Mouse (Mus musculus) CH12.LX (cell line): Measurements from ENCODE around the gene Hamp2. TPM values are rescaled to one million over a fixed set of nuclear protein-coding genes. Genes with fewer than 3 reads are reported as not detected.
"Not testable (repeated sequence)": the region's sequence is repeated elsewhere in the genome, so short reads cannot be mapped to it uniquely, and the experiment has no call there.

ENCODE experiments used
- DNase-seq: peaks from one replicate; pipeline ENCODE4 v3.0.0-alpha.2; 2013; ENCODE audit errors: extremely low read depth
- H3K27ac ChIP-seq: 2 replicates; pipeline ENCODE4 v1.5.1; 2012; ENCODE audit warnings: low read depth, mild to moderate bottlenecking, control low read depth, moderate library complexity; ENCODE audit not compliant: insufficient read depth
- H3K27me3 ChIP-seq: replicated peaks from 2 replicates; pipeline ENCODE3; 2012; ENCODE audit warnings: inconsistent platforms
- H3K36me3 ChIP-seq, 2 experiments: replicated peaks in 1 of 2; 2 replicates each; pipeline versions ENCODE3 to v1.6.1; 2012; ENCODE audit warnings: inconsistent platforms in 1 of 2, low read length in 1 of 2, mild to moderate bottlenecking in 1 of 2, mixed read lengths in 1 of 2, moderate library complexity in 1 of 2; ENCODE audit not compliant: control insufficient read depth in 1 of 2, insufficient read depth in 1 of 2
- H3K4me1 ChIP-seq, 2 experiments: 2 replicates each; pipeline ENCODE4 v1.6.1; 2012; ENCODE audit warnings: inconsistent platforms in 1 of 2, moderate library complexity in 1 of 2; ENCODE audit not compliant: insufficient read depth in 2 of 2, control insufficient read depth in 1 of 2
- H3K4me2 ChIP-seq: 2 replicates; pipeline ENCODE4 v1.6.1; 2012; ENCODE audit warnings: low read depth, mild to moderate bottlenecking, control low read depth; ENCODE audit not compliant: poor library complexity, insufficient read depth, severe bottlenecking
- H3K4me3 ChIP-seq, 3 experiments: fragments of 150-350 bp in 1 of 3; sonication (generic) in 1 of 3; replicated peaks in 1 of 3; 2 replicates each; pipeline versions ENCODE3 to v1.5.1; 2011 to 2012; ENCODE audit warnings: low read depth in 2 of 3, low read length in 2 of 3, mild to moderate bottlenecking in 2 of 3, moderate library complexity in 2 of 3, control low read depth in 1 of 3, improper control_type of control experiment in 1 of 3, inconsistent platforms in 1 of 3, mixed read lengths in 1 of 3; ENCODE audit not compliant: poor library complexity in 1 of 3
- H3K79me2 ChIP-seq: replicated peaks from 2 replicates; pipeline ENCODE4 v1.6.1; 2012; ENCODE audit warnings: mild to moderate bottlenecking, moderate library complexity; ENCODE audit not compliant: control insufficient read depth, poor library complexity, insufficient read depth, severe bottlenecking; ENCODE audit errors: extremely low read depth
- H3K9ac ChIP-seq: 2 replicates; pipeline ENCODE4 v1.6.1; 2012; ENCODE audit warnings: low read depth, mild to moderate bottlenecking, control low read depth, moderate library complexity; ENCODE audit not compliant: insufficient read depth
- H3K9me3 ChIP-seq: replicated peaks from 2 replicates; pipeline ENCODE3; 2012; ENCODE audit warnings: low read length, inconsistent platforms, mixed read lengths
- E2F4 ChIP-seq: IDR thresholded peaks from 2 replicates; pipeline ENCODE4 v1.6.1; 2011; ENCODE audit warnings: low read depth, low read length, improper control_type of control experiment; ENCODE audit not compliant: insufficient replicate concordance
- EP300 ChIP-seq: IDR thresholded peaks from 2 replicates; pipeline ENCODE4 v1.6.1; 2011; ENCODE audit warnings: low read length, improper control_type of control experiment
- ETS1 ChIP-seq: conservative IDR thresholded peaks from 2 replicates; pipeline ENCODE4 v1.6.1; 2012; ENCODE audit warnings: low read depth, mild to moderate bottlenecking, inconsistent platforms, low read length, improper control_type of control experiment, moderate library complexity
- IRF4 ChIP-seq: IDR thresholded peaks from 2 replicates; pipeline ENCODE4 v1.6.1; 2014; ENCODE audit warnings: low read depth, mild to moderate bottlenecking, inconsistent platforms, low read length, improper control_type of control experiment
- JUN ChIP-seq: IDR thresholded peaks from 2 replicates; pipeline ENCODE4 v1.6.1; 2011; ENCODE audit warnings: low read depth, mild to moderate bottlenecking, low read length, improper control_type of control experiment, moderate library complexity; ENCODE audit not compliant: insufficient read depth
- MAFK ChIP-seq: IDR thresholded peaks from 2 replicates; pipeline ENCODE4 v1.6.1; 2011; ENCODE audit warnings: low read length, improper control_type of control experiment; ENCODE audit not compliant: insufficient replicate concordance
- MAX ChIP-seq: IDR thresholded peaks from 2 replicates; pipeline ENCODE4 v1.6.1; 2011; ENCODE audit warnings: low read length, improper control_type of control experiment
- MAZ ChIP-seq: IDR thresholded peaks from 2 replicates; pipeline ENCODE4 v1.6.1; 2012; ENCODE audit warnings: low read depth, mild to moderate bottlenecking, inconsistent platforms, low read length, improper control_type of control experiment, moderate library complexity
- NELFE ChIP-seq: IDR thresholded peaks from 2 replicates; pipeline ENCODE4 v1.6.1; 2011; ENCODE audit warnings: low read depth, low read length, improper control_type of control experiment
- PAX5 ChIP-seq: IDR thresholded peaks from 2 replicates; pipeline ENCODE4 v1.6.1; 2012; ENCODE audit warnings: low read length, inconsistent platforms, mixed read lengths
- POLR2AphosphoS2 ChIP-seq: IDR thresholded peaks from 2 replicates; pipeline ENCODE4 v1.6.1; 2011; ENCODE audit warnings: low read depth, low read length, improper control_type of control experiment
- RAD21 ChIP-seq: IDR thresholded peaks from 2 replicates; pipeline ENCODE4 v1.6.1; 2011; ENCODE audit warnings: low read depth, mild to moderate bottlenecking, low read length, improper control_type of control experiment, moderate library complexity
- SIN3A ChIP-seq: IDR thresholded peaks from 2 replicates; pipeline ENCODE4 v1.6.1; 2012; ENCODE audit warnings: low read length, improper control_type of control experiment, inconsistent platforms
- TBP ChIP-seq: conservative IDR thresholded peaks from 2 replicates; pipeline ENCODE4 v1.6.1; 2011; ENCODE audit warnings: low read depth, low read length, improper control_type of control experiment
- USF1 ChIP-seq: IDR thresholded peaks from 2 replicates; pipeline ENCODE4 v1.6.1; 2014; ENCODE audit warnings: low read depth, mild to moderate bottlenecking, inconsistent platforms, low read length, improper control_type of control experiment
- ZC3H11A ChIP-seq: IDR thresholded peaks from 2 replicates; pipeline ENCODE4 v1.6.1; 2012; ENCODE audit warnings: low read depth, mild to moderate bottlenecking, inconsistent platforms, low read length, improper control_type of control experiment
- dilution Hi-C: fragments of 300-500 bp; cut with MboI; formaldehyde crosslinking; loops from 2 replicates; pipeline ENCODE4 v1.14.3; 2020; ENCODE audit warnings: low sequenced_read_pairs; ENCODE audit not compliant: extremely low pct_unique_long_range_greater_than_20kb, extremely low pct_ligation_motif_present
- in situ Hi-C: fragments of 300-500 bp; cut with MboI; formaldehyde crosslinking; loops from 3 replicates; pipeline ENCODE4 v1.14.3; 2019; ENCODE audit warnings: low sequenced_read_pairs, low pct_ligation_motif_present, low pct_unique_long_range_greater_than_20kb, mixed read lengths
- polyA plus RNA-seq: library from polyadenylated mRNA; unstranded; fragments of >175 nt; gene quantifications from 2 replicates; pipeline ENCODE4 v1.2.1, GENCODE M21; 2012; ENCODE audit warnings: low read depth; ENCODE audit not compliant: insufficient read length
- total RNA-seq, 2 experiments: library from RNA; depleted of rRNA; stranded (reverse); fragments of 300-350 nt in 1 of 2; fragments of >200 nt in 1 of 2; gene quantifications; 2 replicates each; pipeline ENCODE4 v1.2.3; 2012 to 2014

Gene Hamp2
- total and polyA plus RNA-seq, 3 experiments, result not detected

DNA sequence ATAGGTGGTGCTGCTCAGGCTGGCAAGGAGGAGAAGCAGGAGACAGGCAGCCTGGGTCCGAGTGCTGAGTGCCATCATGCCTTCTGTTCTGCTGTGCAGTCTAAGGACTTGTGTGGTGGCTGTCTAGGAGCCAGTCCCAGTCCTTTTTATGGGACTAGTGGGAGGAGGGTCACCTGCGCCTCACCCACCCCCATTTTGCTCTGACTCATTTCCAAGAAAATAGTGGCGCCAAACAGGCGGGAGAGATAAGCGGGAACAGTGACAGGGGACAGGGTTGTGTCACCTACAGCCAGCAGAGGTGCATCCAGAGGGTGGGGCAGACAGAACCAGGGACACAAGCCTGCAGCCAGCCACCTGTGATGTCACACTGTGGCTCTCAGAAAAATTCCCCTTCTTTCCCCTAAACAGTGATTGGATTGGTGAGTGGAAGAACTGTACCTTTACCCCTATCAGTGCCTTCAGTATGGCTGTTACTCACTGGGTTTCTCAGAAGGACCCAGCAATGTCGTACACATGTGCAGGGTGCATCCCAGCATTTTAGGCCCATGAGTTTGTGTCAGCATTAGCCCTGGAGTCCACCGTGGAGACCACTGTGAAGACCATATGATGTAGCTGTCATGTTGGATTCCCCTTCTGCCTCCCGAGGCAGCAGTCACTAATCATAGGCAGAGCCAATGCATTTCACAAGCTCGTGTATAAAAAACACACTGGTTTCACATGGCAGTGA lies 19.6 kb upstream of the Hamp2 start, which contains the start of gene Hamp:
TSS of gene Hamp (minus strand) at position 124 of the 727 bp plus-strand sequence.
- H3K27ac ChIP-seq, result no peak within 1 kb of the TSS
- dilution Hi-C loops, result no loop called here
- in situ Hi-C loops, result no loop called here
- H3K4me1 ChIP-seq, result peaks cover 0 to 6% of the 10 kb centered on the region in 2 experiments; a peak in 1 of 4 replicates
- no peaks in the 10 kb centered on the region for H3K9me3 ChIP-seq
- no peaks in the 10 kb centered on the region for H3K79me2 ChIP-seq
- H3K9ac ChIP-seq, result no peak within 1 kb of the TSS
- H3K4me3 ChIP-seq, result no peak within 1 kb of the TSS
- no peak for DNase-seq
- no peaks in the 10 kb centered on the region for H3K27me3 ChIP-seq
- peaks cover 21 to 24% of the 10 kb centered on the region in 2 experiments for H3K36me3 ChIP-seq
- no peak within 1 kb of the TSS for H3K4me2 ChIP-seq
- TF ChIP-seq MAX (no peak), RAD21 (no peak), TBP (no peak), POLR2AphosphoS2 (no peak), USF1 (no peak), MAZ (no peak), PAX5 (no peak), JUN (no peak), EP300 (no peak), ETS1 (no peak), E2F4 (no peak), ZC3H11A (no peak), NELFE (no peak), IRF4 (no peak), SIN3A (no peak), MAFK (no peak)

DNA sequence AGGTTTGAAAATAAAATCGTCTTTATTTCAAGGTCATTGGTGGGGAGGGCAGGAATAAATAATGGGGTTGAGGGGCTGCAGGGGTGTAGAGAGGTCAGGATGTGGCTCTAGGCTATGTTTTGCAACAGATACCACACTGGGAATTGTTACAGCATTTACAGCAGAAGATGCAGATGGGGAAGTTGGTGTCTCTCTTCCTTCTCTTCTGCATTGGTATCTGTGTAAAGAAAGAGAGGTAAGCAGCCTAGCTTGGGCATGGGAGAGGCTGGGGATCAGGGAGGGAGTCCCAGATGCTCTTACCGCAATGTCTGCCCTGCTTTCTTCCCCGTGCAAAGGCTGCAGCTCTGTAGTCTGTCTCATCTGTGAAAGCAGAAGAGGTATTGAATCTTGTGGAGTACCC lies 17.9 kb upstream of the Hamp2 start:
- DNase-seq, H3K4me1 ChIP-seq, H3K4me2 ChIP-seq, dilution Hi-C loops, H3K27ac ChIP-seq, H3K9me3 ChIP-seq, H3K9ac ChIP-seq, H3K27me3 ChIP-seq, in situ Hi-C loops, H3K79me2 ChIP-seq, H3K4me3 ChIP-seq: not testable (repeated sequence)
- peaks cover 11 to 17% of the 10 kb centered on the region in 2 experiments for H3K36me3 ChIP-seq

DNA sequence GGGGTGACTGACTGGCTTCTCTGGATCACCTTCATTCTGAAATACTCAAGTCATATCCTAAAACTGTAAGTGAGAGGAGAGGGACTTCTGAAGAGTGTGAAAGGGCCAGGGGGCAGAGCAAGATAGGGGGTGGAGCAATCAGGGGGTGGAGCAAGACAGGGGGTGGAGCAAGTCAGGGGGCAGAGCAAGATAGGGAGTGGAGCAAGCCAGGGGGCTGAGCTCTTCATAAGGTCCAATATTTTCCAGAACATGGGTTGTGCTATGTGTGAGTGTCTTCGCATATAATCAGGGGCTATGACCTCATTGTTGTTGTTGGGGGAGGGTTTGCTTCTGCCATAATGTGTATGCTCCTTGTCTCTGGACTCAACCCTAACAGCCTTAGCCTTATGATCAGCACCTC lies 15.6 kb upstream of the Hamp2 start:
- H3K9ac ChIP-seq, H3K9me3 ChIP-seq, H3K36me3 ChIP-seq, H3K79me2 ChIP-seq, DNase-seq, dilution Hi-C loops, H3K27ac ChIP-seq, H3K27me3 ChIP-seq, in situ Hi-C loops, H3K4me2 ChIP-seq, H3K4me3 ChIP-seq: not testable (repeated sequence)
- peaks cover 7 to 14% of the 10 kb centered on the region in 2 experiments for H3K4me1 ChIP-seq
